Mouse (Mus musculus) mouse trophoblast stem cell (cell line): ENCODE measurements at regions not wholly inside any gene's neighbourhood (a gene's known extent, or its start where the extent isn't known, plus 50 kb on each side); places are given as distances from the start of the nearest gene placed in this dataset.

Experiments
- in situ Hi-C, 2 experiments: fragments of 300-500 bp; cut with MseI, MboI; formaldehyde crosslinking; loops; 2 replicates in 1 of 2; 3 replicates in 1 of 2; pipeline ENCODE4 v1.15.1; 2025

GRCm38 (mm10) chr13:110540543-110541265 is 145.9 kb downstream of the Plk2 start:
- in situ Hi-C loops: no loop called here

- in situ Hi-C loops: no loop called here
Measured at GRCm38 (mm10) chr13:110541288-110542148, 146.7 kb downstream of the Plk2 start.

GRCm38 (mm10) chr13:110542303-110543065 is 147.6 kb downstream of the Plk2 start:
- in situ Hi-C loops: no loop called here

GRCm38 (mm10) chr13:110545454-110545853 is 150.6 kb downstream of the Plk2 start:
- in situ Hi-C loops: no loop called here

GRCm38 (mm10) chr13:110555529-110556319 is 160.9 kb downstream of the Plk2 start:
- in situ Hi-C loops: no loop called here

GRCm38 (mm10) chr13:110556355-110557095 is 161.7 kb downstream of the Plk2 start:
- in situ Hi-C loops: no loop called here

- in situ Hi-C loops: no loop called here
Measured at GRCm38 (mm10) chr13:110557930-110558727, 163.3 kb downstream of the Plk2 start.

GRCm38 (mm10) chr13:110560566-110560965 is 165.7 kb downstream of the Plk2 start:
- in situ Hi-C loops: no loop called here

- in situ Hi-C loops: no loop called here
Measured at GRCm38 (mm10) chr13:110562499-110562898, 167.7 kb downstream of the Plk2 start.

- in situ Hi-C loops: no loop called here
Measured at GRCm38 (mm10) chr13:110562902-110563301, 168.1 kb downstream of the Plk2 start.

GRCm38 (mm10) chr13:110563967-110564366 is 169.1 kb downstream of the Plk2 start:
- in situ Hi-C loops: no loop called here

- in situ Hi-C loops: no loop called here
Measured at GRCm38 (mm10) chr13:110568482-110569179, 173.8 kb downstream of the Plk2 start.

GRCm38 (mm10) chr13:110569180-110569512 is 174.3 kb downstream of the Plk2 start:
- in situ Hi-C loops: no loop called here

GRCm38 (mm10) chr13:110570386-110570785 is 175.5 kb downstream of the Plk2 start:
- in situ Hi-C loops: no loop called here

- in situ Hi-C loops: no loop called here
Measured at GRCm38 (mm10) chr13:110573360-110574065, 178.7 kb downstream of the Plk2 start.

- in situ Hi-C loops: no loop called here
Measured at GRCm38 (mm10) chr13:110574764-110575471, 180.1 kb downstream of the Plk2 start.

- in situ Hi-C loops: no loop called here
Measured at GRCm38 (mm10) chr13:110578159-110578558, 183.3 kb downstream of the Plk2 start.

- in situ Hi-C loops: no loop called here
Measured at GRCm38 (mm10) chr13:110580166-110580565, 185.3 kb downstream of the Plk2 start.
